Mouse (Mus musculus): Measurements from ENCODE around the gene Depp1. TPM values are rescaled to one million over a fixed set of nuclear protein-coding genes. Genes with fewer than 3 reads are reported as not detected.

Depp1 gene
- total RNA-seq, 4 experiments from 2014 or later, result 2.2 to 5.3 (median 4.0) TPM

- DNase-seq, result no peak
Observed at GRCm38 (mm10) chr6:116649811-116650210, 598 bp upstream of the Depp1 start.

GRCm38 (mm10) chr6:116651437-116652118 is 1.2 kb downstream of the Depp1 start:
- no peak for DNase-seq

GRCm38 (mm10) chr6:116653191-116653590 is 2.8 kb downstream of the Depp1 start:
- DNase-seq, result no peak

- DNase-seq, result no peak
Observed at GRCm38 (mm10) chr6:116653684-116654454, 3.5 kb downstream of the Depp1 start.

- DNase-seq, result no peak
Observed at GRCm38 (mm10) chr6:116663364-116663763, 13.0 kb downstream of the Depp1 start.

GRCm38 (mm10) chr6:116664031-116664430 is 13.6 kb downstream of the Depp1 start:
- DNase-seq, result no peak

GRCm38 (mm10) chr6:116664830-116665229 is 14.4 kb downstream of the Depp1 start:
- DNase-seq, result no peak

GRCm38 (mm10) chr6:116666085-116666750 is 15.8 kb downstream of the Depp1 start:
- no peak for DNase-seq

GRCm38 (mm10) chr6:116666892-116667291 is 16.5 kb downstream of the Depp1 start:
- no peak for DNase-seq

- DNase-seq, result no peak
Observed at GRCm38 (mm10) chr6:116667382-116667781, 17.0 kb downstream of the Depp1 start.

- no peak for DNase-seq
Observed at GRCm38 (mm10) chr6:116668682-116669470, 18.5 kb downstream of the Depp1 start.

GRCm38 (mm10) chr6:116670144-116670543 is 19.7 kb downstream of the Depp1 start:
- no peak for DNase-seq

GRCm38 (mm10) chr6:116671031-116671430 is 20.6 kb downstream of the Depp1 start:
- no peak for DNase-seq

- DNase-seq, result no peak
Observed at GRCm38 (mm10) chr6:116671768-116672167, 21.4 kb downstream of the Depp1 start.

GRCm38 (mm10) chr6:116672349-116672748 is 21.9 kb downstream of the Depp1 start:
- DNase-seq, result no peak

- peak; percentile 59 for DNase-seq
Observed at GRCm38 (mm10) chr6:116673471-116674282, 23.3 kb downstream of the Depp1 start, which contains the start of gene Rassf4. TSS of gene Rassf4 (minus strand) at chr6:116673952.

GRCm38 (mm10) chr6:116674283-116674886 is 24.0 kb downstream of the Depp1 start:
- no peak for DNase-seq

- no peak for DNase-seq
Observed at GRCm38 (mm10) chr6:116676355-116676913, 26.0 kb downstream of the Depp1 start.

- no peak for DNase-seq
Observed at GRCm38 (mm10) chr6:116677321-116677720, 26.9 kb downstream of the Depp1 start.

GRCm38 (mm10) chr6:116679563-116680288 is 29.3 kb downstream of the Depp1 start:
- DNase-seq, result no peak
